Mouse (Mus musculus) megakaryocyte progenitor cell, adult 5-6 weeks (primary cell): ENCODE results near the gene Asdurf. TPM values are rescaled to one million over a fixed set of nuclear protein-coding genes. Genes with fewer than 3 reads are reported as not detected.
"Not testable (repeated sequence)": the region's sequence is repeated elsewhere in the genome, so short reads cannot be mapped to it uniquely, and the experiment has no call there.

Experiments used
- ATAC-seq: replicated peaks from 2 replicates; pipeline ENCODE4 v1.8.0; 2016; ENCODE audit warnings: mild to moderate bottlenecking, moderate TSS enrichment, inconsistent platforms; ENCODE audit not compliant: poor library complexity
- total RNA-seq, 2 experiments: library from RNA; stranded (forward) in 1 of 2; stranded (reverse) in 1 of 2; fragments of 157-497, 149-512 nt in 1 of 2; fragments of 200-1000 nt in 1 of 2; gene quantifications; 2 replicates each; pipeline versions ENCODE4 v1.2.3 to v1.2.4; 2015 to 2017

Gene Asdurf
- total RNA-seq (2015) (not detected in 2 replicates), total RNA-seq (2017) (232 and 264 TPM in 2 replicates)

GRCm38 (mm10) chr1:53352327-53353261, at the start of gene Asdurf, which contains the start of the genes Gm28551 and Asnsd1:
Asdurf (minus strand) TSS chr1:53352619.
Gm28551 (minus strand) TSS chr1:53352667.
Asnsd1 (minus strand) TSS chr1:53352752.
- ATAC-seq = peak; percentile 99

- ATAC-seq = not testable (repeated sequence)
These were observed 41.7 kb upstream of the Asdurf start for GRCm38 (mm10) chr1:53393936-53394760.

GRCm38 (mm10) chr1:53388762-53389161, 36.3 kb upstream of the Asdurf start:
- no peak for ATAC-seq

GRCm38 (mm10) chr1:53384085-53384688, 31.8 kb upstream of the Asdurf start:
- no peak for ATAC-seq

- ATAC-seq = no peak
These were observed 25.3 kb upstream of the Asdurf start for GRCm38 (mm10) chr1:53377731-53378130.

- not testable (repeated sequence) for ATAC-seq
These were observed 23.5 kb upstream of the Asdurf start for GRCm38 (mm10) chr1:53375965-53376364.

GRCm38 (mm10) chr1:53358988-53359387, 6.6 kb upstream of the Asdurf start:
- ATAC-seq = no peak

- peak; percentile 99 for ATAC-seq
These were observed 11.3 kb downstream of the Asdurf start for GRCm38 (mm10) chr1:53341071-53341470.

- ATAC-seq = not testable (repeated sequence)
These were observed 15.0 kb downstream of the Asdurf start for GRCm38 (mm10) chr1:53337403-53337802.

GRCm38 (mm10) chr1:53335465-53335864, 17.0 kb downstream of the Asdurf start:
- ATAC-seq = no peak

- ATAC-seq = not testable (repeated sequence)
These were observed 18.9 kb downstream of the Asdurf start for GRCm38 (mm10) chr1:53333527-53333926.

- ATAC-seq = no peak
These were observed 27.5 kb downstream of the Asdurf start for GRCm38 (mm10) chr1:53324827-53325494.

GRCm38 (mm10) chr1:53324277-53324676, 28.1 kb downstream of the Asdurf start:
- ATAC-seq = peak; percentile 54

GRCm38 (mm10) chr1:53323254-53323653, 29.2 kb downstream of the Asdurf start:
- no peak for ATAC-seq

- peak; percentile 42; the same call in 1 of the 2 replicates for ATAC-seq
These were observed 30.6 kb downstream of the Asdurf start for GRCm38 (mm10) chr1:53321662-53322344.

GRCm38 (mm10) chr1:53312989-53313967, 39.1 kb downstream of the Asdurf start, which contains the start of gene Osgepl1:
Osgepl1 (plus strand) TSS chr1:53313624.
- ATAC-seq = peak; percentile 95

- ATAC-seq = no peak
These were observed 51.9 kb downstream of the Asdurf start for GRCm38 (mm10) chr1:53300506-53300905.
